8 mouse cellular contexts compared by ENCODE assay signal in the genomic region with DNA sequence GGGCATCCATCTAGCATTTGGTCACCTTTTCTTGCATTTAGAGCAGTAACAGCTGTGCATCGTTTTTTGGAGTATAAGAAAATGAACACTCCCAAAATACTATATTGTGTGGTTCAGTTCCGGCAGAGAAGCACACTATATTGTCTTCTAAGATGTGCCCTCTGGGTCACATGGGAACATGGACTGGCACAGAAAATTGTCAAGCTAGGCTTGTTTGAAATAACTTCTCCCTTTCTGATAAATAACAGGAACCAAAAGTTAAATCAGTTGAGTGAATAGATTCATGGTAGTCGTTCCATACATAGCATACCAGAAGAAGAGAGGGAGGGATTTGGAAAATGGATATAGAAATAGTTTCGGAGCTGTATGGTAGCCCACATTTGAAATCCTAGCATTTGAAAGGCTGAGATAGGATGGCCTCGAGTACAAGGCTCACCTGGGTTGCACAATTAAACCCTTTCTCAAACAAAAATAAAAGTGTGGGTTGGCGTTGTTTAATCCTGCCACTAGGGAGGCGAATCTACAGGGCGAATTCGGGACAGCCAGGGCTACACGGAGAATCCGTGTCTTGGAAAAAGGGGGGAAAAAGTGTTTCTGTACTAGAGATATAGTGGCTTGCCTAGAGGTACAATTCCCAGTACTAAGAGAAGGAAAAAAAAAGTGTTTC. TPM values are rescaled to one million over a fixed set of nuclear protein-coding genes. Genes with fewer than 3 reads are reported as not detected.
DNase-seq lines count a peak whose midpoint lies in the region; ATAC-seq and TF ChIP-seq lines count a peak whose summit lies in the region.

No protein-coding gene starts in this region.

- no peaks in the 10 kb centered on the region for H3K27me3 ChIP-seq in heart, adult 2 months (ENCODE audit: control insufficient read depth, insufficient read depth, low read length)
- no peaks in the 10 kb centered on the region for H3K27me3 ChIP-seq in E14TG2a.4 (ENCODE audit: insufficient read depth, low read length)
- no peaks in the 10 kb centered on the region for H3K27me3 ChIP-seq in forebrain, embryonic 16.5 days (replicated peaks; ENCODE audit: control insufficient read depth, insufficient read depth, low read length)

- WGBS in heart, adult 2 months = 10% methylated on average over 11 of the region's 11 CpGs
- WGBS in forebrain, embryonic 16.5 days = 14% methylated on average over 11 of the region's 11 CpGs
- 11% methylated on average over 11 of the region's 11 CpGs for WGBS in macrophage (ENCODE audit: missing documents)

- intact Hi-C loops in heart, adult 2 months (cut with DNase I) = loop anchor here (2.0 to 5.0 kb wide), 3 partner anchors 32 to 78 kb away; partner anchors contain the start of gene Rabif

- H3K9ac ChIP-seq in heart, adult 2 months (ENCODE audit: low read depth, low read length) = peak overlapping the region; percentile 39
- H3K9ac ChIP-seq in forebrain, embryonic 16.5 days (replicated peaks; ENCODE audit: low read depth, low read length) = peak overlapping the region; percentile 49

- peak overlapping the region; percentile 99 for H3K27ac ChIP-seq in heart, adult 2 months
- H3K27ac ChIP-seq in forebrain, embryonic 16.5 days (ENCODE audit: low read length) = peak overlapping the region; percentile 76
- H3K27ac ChIP-seq in macrophage = peak overlapping the region; percentile 96

- TF ChIP-seq EP300 in heart, adult 2 months (IDR thresholded peaks at IDR 0.05; ENCODE audit: insufficient read depth, low read depth, low read length) = no peak

- peaks cover 1% of the 10 kb centered on the region for H3K79me2 ChIP-seq in heart, adult 2 months (replicated peaks; ENCODE audit: control insufficient read depth, insufficient read depth, low read length)
- H3K79me2 ChIP-seq in macrophage (ENCODE audit: inconsistent target) = peaks cover 40% of the 10 kb centered on the region

- peak; percentile 42 for TF ChIP-seq CTCF in heart, adult 2 months (IDR thresholded peaks at IDR 0.05)
- TF ChIP-seq CTCF in E14TG2a.4 (conservative IDR thresholded peaks at IDR 0.05; ENCODE audit: low read length) = peak; percentile 28; the same call in 1 of the 2 replicates

- H3K4me1 ChIP-seq in heart, adult 2 months (ENCODE audit: control insufficient read depth, insufficient read depth, low read length) = peaks cover 10% of the 10 kb centered on the region
- peaks cover 81% of the 10 kb centered on the region for H3K4me1 ChIP-seq in E14TG2a.4 (replicated peaks; ENCODE audit: low read depth, low read length)
- H3K4me1 ChIP-seq in forebrain, embryonic 16.5 days (replicated peaks; ENCODE audit: control insufficient read depth, insufficient read depth, low read length) = peaks cover 40% of the 10 kb centered on the region

- ATAC-seq in forebrain, embryonic 16.5 days = peak; percentile 23

- peaks cover 24% of the 10 kb centered on the region for H3K36me3 ChIP-seq in heart, adult 2 months (ENCODE audit: control insufficient read depth, insufficient read depth, low read length)
- H3K36me3 ChIP-seq in E14TG2a.4 (ENCODE audit: insufficient read depth, low read length) = peaks cover 60% of the 10 kb centered on the region
- H3K36me3 ChIP-seq in forebrain, embryonic 16.5 days (ENCODE audit: control insufficient read depth, insufficient read depth) = no peaks in the 10 kb centered on the region; the same call in 1 of the 2 replicates
- H3K36me3 ChIP-seq in macrophage (ENCODE audit: inconsistent target) = peaks cover 20% of the 10 kb centered on the region

- H3K9me3 ChIP-seq in E14TG2a.4 (ENCODE audit: low read length) = no peaks in the 10 kb centered on the region
- no peaks in the 10 kb centered on the region for H3K9me3 ChIP-seq in forebrain, embryonic 16.5 days (ENCODE audit: control insufficient read depth, low read length)

- TF ChIP-seq POLR2A in heart, adult 2 months (IDR thresholded peaks at IDR 0.05; ENCODE audit: insufficient read depth, low read depth, low read length) = no peak

- H3K4me2 ChIP-seq in forebrain, embryonic 16.5 days (ENCODE audit: low read length) = peak overlapping the region; percentile 68

- DNase-seq in heart, adult 2 months = no peak
- no peak for DNase-seq in heart, adult 11 months
- no peak for DNase-seq in adrenal gland, postnatal 25 days
- DNase-seq in right cerebral cortex, postnatal 4 days = no peak
- DNase-seq in kidney, postnatal 36 days = no peak

- peak overlapping the region; percentile 97 for H3K4me3 ChIP-seq in heart, adult 2 months
- peak overlapping the region; percentile 92 for H3K4me3 ChIP-seq in E14TG2a.4 (replicated peaks; ENCODE audit: low read length)
- H3K4me3 ChIP-seq in forebrain, embryonic 16.5 days (replicated peaks; ENCODE audit: low read length) = peak overlapping the region; percentile 88
- peak overlapping the region; percentile 24 for H3K4me3 ChIP-seq in macrophage (ENCODE audit: inconsistent target)

RNA-seq across cellular contexts. Expression of gene Adipor1, which starts 0.5 kb away (rescaled TPM):
- 100 to 1,000 TPM; 140 TPM for total RNA-seq in heart, adult 2 months (2021)
- 148 and 177 TPM in 2 replicates for polyA plus RNA-seq in heart, adult 2 months (2012; rRNA removed)
- polyA plus RNA-seq in forebrain, embryonic 16.5 days (2015; fragmentation: Nextera tagmentation; extraction: Ambion mirVana) = 63.9 and 65.5 TPM in 2 replicates
- 100 to 1,000 TPM in 3 of 26 experiments, 10 to 100 TPM in 23; 19.2 to 137 (median 65.9) TPM for total RNA-seq in macrophage (2018; cell fraction: chromatin; rRNA removed)
- 100 to 1,000 TPM; 104 to 247 (median 147) TPM for total RNA-seq in macrophage (2018; cell fraction: cytosol; rRNA removed)
- total RNA-seq in macrophage (2018; cell fraction: nucleus; rRNA removed) = 100 to 1,000 TPM in 6 of 26 experiments, 10 to 100 TPM in 20; 27.2 to 160 (median 75.3) TPM
- polyA plus RNA-seq in macrophage (2018) = 121 to 204 TPM (median 153 TPM) in 3 replicates
- 129 and 132 TPM in 2 replicates for total RNA-seq in adrenal gland, postnatal 25 days (2021)

RNA-seq across cellular contexts. Expression of gene Cyb5r1, which starts 9.3 kb away (rescaled TPM):
- 10 to 100 TPM; 21.0 to 24.1 TPM for total RNA-seq in heart, adult 2 months (2021)
- polyA plus RNA-seq in heart, adult 2 months (2012; rRNA removed) = 41.8 and 42.8 TPM in 2 replicates
- polyA plus RNA-seq in forebrain, embryonic 16.5 days (2015; fragmentation: Nextera tagmentation; extraction: Ambion mirVana) = 20.3 and 23.3 TPM in 2 replicates
- total RNA-seq in macrophage (2018; cell fraction: chromatin; rRNA removed) = 100 to 1,000 TPM in 11 of 26 experiments, 10 to 100 TPM in 15; 21.2 to 150 (median 89.4) TPM
- total RNA-seq in macrophage (2018; cell fraction: cytosol; rRNA removed) = 10 to 100 TPM; 55.7 to 95.3 (median 82.4) TPM
- total RNA-seq in macrophage (2018; cell fraction: nucleus; rRNA removed) = 100 to 1,000 TPM in 19 of 26 experiments, 10 to 100 TPM in 7; 47.0 to 168 (median 121) TPM
- 67.3 to 81.1 TPM (median 76.8 TPM) in 3 replicates for polyA plus RNA-seq in macrophage (2018)
- total RNA-seq in adrenal gland, postnatal 25 days (2021) = 51.2 and 62.0 TPM in 2 replicates

RNA-seq across cellular contexts. Expression of gene 4933406M09Rik, which starts 28.9 kb away (rescaled TPM):
- total RNA-seq in heart, adult 2 months (2021) = not detected
- polyA plus RNA-seq in heart, adult 2 months (2012; rRNA removed) = not detected in 2 replicates
- polyA plus RNA-seq in forebrain, embryonic 16.5 days (2015; fragmentation: Nextera tagmentation; extraction: Ambion mirVana) = not detected in 2 replicates
- total RNA-seq in macrophage (2018; cell fraction: chromatin; rRNA removed) = not detected
- total RNA-seq in macrophage (2018; cell fraction: cytosol; rRNA removed) = not detected
- not detected for total RNA-seq in macrophage (2018; cell fraction: nucleus; rRNA removed)
- not detected in 3 replicates for polyA plus RNA-seq in macrophage (2018)
- not detected in 2 replicates for total RNA-seq in adrenal gland, postnatal 25 days (2021)

RNA-seq across cellular contexts. Expression of gene Klhl12, which starts 40.7 kb away (rescaled TPM):
- total RNA-seq in heart, adult 2 months (2021) = 10 to 100 TPM; 20.2 to 21.8 TPM
- polyA plus RNA-seq in heart, adult 2 months (2012; rRNA removed) = 9.3 and 15.7 TPM in 2 replicates
- 42.5 and 44.6 TPM in 2 replicates for polyA plus RNA-seq in forebrain, embryonic 16.5 days (2015; fragmentation: Nextera tagmentation; extraction: Ambion mirVana)
- 10 to 100 TPM; 13.1 to 37.4 (median 25.1) TPM for total RNA-seq in macrophage (2018; cell fraction: chromatin; rRNA removed)
- total RNA-seq in macrophage (2018; cell fraction: cytosol; rRNA removed) = 1 to 10 TPM; 2.6 to 5.1 (median 3.8) TPM
- total RNA-seq in macrophage (2018; cell fraction: nucleus; rRNA removed) = 10 to 100 TPM in 18 of 26 experiments, 1 to 10 TPM in 8; 7.5 to 23.3 (median 14.1) TPM
- polyA plus RNA-seq in macrophage (2018) = 2.9 to 3.4 TPM (median 3.1 TPM) in 3 replicates
- 20.1 and 24.9 TPM in 2 replicates for total RNA-seq in adrenal gland, postnatal 25 days (2021)

RNA-seq across cellular contexts. Expression of gene Tmem183a, which starts 52.9 kb away (rescaled TPM):
- total RNA-seq in heart, adult 2 months (2021) = 10 to 100 TPM; 17.8 to 18.7 TPM
- polyA plus RNA-seq in heart, adult 2 months (2012; rRNA removed) = 22.9 and 45.8 TPM in 2 replicates
- polyA plus RNA-seq in forebrain, embryonic 16.5 days (2015; fragmentation: Nextera tagmentation; extraction: Ambion mirVana) = 150 and 151 TPM in 2 replicates
- total RNA-seq in macrophage (2018; cell fraction: chromatin; rRNA removed) = 100 to 1,000 TPM in 6 of 26 experiments, 10 to 100 TPM in 20; 52.3 to 127 (median 89.5) TPM
- total RNA-seq in macrophage (2018; cell fraction: cytosol; rRNA removed) = 10 to 100 TPM; 26.1 to 43.5 (median 32.5) TPM
- total RNA-seq in macrophage (2018; cell fraction: nucleus; rRNA removed) = 100 to 1,000 TPM in 2 of 26 experiments, 10 to 100 TPM in 24; 39.2 to 139 (median 63.6) TPM
- polyA plus RNA-seq in macrophage (2018) = 31.9 to 35.6 TPM (median 34.8 TPM) in 3 replicates
- total RNA-seq in adrenal gland, postnatal 25 days (2021) = 47.2 and 56.3 TPM in 2 replicates

Comparison
In these comparisons a context has a peak if more than half of its experiments do, and no peak if none do; other contexts are left out.
1. H3K4me3 ChIP-seq: peak in every context shown above with its lines; median percentile 97 in heart, adult 2 months; 92 in E14TG2a.4; 88 in forebrain, embryonic 16.5 days; 24 in macrophage.